Mouse (Mus musculus) brain, adult 2 months (tissue): Measurements from ENCODE around the gene Ap1s1.

Source experiments
- DNase-seq: peaks from one replicate; pipeline ENCODE4 v3.0.0; 2011; ENCODE audit warnings: low read depth, low spot score

The Ap1s1 gene

DNA sequence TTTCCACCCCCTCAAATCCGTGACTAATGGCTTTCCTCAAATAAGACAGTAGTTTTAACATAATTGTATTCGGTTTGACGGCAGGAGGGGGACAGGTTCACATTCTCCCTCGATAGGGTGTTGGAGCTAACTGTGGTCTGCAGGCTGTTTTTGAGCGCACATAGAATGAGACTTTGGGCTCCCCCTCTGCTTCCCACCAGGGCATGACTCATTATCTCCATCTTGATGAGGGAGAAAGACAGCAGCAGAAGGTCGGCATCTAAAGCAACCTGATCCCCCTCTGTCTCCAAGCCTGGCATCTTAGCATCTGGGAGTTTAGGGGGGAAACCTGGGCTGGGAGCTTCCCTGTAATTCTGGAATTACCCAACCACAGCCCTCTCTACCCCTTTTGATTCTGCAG is 19.5 kb upstream of the Ap1s1 start:
- DNase-seq = peak; percentile 53

DNA sequence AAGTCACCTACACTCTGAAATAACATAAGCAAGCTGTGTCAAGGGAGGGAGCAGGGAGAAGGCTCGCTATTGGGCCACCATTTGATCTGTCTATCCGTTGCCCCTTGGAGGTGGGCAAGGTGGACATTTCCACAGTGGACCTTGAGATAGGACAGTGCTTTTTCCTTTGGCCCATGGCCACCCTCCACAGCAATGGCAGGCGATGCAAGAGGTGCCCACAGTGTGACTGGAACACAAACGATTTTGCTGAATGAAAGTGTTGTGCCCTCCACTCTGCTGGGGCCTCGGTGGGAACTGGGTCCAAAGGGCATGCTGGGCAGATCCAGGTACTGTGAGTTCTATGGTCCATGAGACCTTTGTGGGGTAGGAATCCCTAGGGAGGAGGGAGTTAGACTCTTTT is 16.7 kb upstream of the Ap1s1 start:
- DNase-seq = no peak

DNA sequence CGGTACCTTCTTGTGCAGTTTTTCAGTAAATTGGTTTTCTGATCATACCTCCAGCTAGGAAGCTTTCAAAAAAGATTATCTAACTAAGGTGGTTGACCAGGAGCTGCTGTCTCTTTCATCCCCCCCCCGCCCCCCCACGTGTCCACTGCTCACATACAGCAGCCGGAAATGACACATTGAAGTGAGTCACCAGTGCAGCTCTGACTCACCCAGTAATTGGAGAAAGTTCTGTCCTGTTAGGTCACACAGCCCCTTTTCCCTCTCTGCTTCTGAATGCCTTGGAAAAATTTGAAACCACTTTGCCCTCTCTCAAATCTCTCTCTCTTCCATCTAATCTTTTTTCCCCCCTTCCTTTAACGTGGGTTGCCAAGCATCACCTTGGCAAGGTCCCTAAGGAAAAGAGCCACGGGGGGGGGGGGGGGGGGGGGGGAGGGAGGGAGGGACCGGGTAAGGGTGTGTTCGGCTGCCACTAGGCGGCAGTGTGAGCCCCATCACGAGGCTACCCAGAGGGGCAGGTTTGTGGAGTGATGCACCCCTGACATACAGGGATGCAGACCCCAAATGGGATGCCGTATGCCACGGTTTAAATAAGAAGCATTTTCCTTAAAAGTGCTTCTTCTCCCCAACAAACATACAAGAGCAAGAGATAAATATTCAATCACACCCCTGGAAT is 16.0 kb upstream of the Ap1s1 start:
- DNase-seq = peak; percentile 91

DNA sequence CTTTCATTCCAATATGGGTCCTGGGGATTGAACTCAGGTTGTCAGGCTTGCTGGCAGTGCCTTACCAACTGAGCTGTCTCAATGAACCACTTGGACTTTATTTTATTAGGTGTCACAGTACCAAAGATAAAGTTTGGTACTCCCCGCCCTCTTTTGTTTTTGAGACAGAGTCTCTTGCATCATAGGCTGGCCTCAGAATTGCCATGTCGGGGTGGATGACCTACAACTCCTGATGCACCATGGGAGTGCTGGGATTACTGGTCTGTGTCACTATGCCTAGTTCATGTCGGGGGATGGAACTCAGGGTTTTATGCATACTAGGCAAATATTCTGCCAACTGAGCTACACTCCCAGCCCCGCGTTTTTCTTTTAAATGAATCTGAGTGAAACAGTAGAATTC is 8.9 kb upstream of the Ap1s1 start:
- DNase-seq = no peak

DNA sequence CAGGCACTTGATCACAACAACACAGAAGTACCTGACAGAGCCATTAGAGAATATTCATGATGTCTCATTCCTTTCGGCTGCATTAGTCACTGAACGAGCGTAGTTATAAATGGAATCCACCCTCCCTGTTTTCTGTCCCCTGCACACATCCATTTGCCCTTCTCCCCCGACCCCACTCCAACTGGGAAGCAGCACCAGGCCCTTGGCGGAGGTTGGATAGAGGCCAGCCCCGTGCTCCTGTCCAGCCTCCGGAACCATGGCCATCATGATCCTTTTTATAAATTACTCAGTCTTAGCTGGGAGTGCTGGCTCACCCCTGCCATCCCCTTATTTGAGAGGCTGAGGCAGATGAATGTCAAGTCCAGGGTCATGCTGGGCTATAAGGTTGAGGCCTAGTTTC is 8.4 kb upstream of the Ap1s1 start:
- DNase-seq = peak; percentile 55

DNA sequence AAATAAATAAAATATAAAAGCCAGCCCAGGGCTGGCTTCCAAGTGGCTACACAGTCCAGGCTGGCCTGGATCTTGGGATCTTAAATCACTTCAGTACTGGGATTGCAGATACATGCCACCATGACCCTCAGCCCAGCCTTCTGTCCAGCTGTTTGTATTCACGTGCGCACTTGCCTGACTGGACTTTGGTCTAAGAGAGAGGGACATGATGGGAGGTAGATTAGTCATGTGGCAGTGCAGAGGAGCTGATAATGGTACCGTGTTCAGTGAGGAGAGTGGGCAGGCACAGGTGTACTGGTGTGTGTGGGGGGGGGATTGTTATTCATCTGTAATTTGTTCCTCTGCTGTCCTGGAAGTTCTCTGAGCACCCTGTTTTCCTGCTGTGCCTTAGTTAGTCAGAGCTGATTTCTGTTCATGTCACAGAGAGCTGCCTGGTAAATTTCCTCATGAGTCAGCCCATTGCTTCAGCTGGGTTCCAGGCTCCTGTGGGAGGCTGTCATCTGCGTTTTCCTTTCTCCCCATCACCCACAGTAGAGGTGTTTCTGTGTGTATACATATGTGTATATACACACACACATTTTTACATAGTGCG is 6.1 kb upstream of the Ap1s1 start:
- peak; percentile 93 for DNase-seq

DNA sequence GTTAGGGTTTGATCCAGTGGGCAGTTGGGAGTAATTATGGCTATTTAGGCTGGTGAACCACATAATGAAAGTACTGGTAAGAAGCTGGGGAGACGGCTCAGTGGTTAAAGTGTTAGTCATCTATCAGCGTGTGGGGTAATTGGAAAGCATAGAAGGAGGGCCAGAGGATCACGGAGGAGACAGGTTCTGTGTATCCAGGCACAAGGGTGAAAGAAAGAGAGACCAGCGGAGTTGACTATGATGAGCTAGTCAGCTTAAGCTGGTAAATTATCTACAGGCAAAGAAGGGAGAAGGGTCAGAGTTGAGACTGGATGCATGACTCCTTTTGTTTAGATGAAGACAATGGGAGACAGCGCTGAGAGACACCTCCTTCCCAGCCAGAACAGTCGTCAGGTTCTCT is 5.2 kb upstream of the Ap1s1 start:
- DNase-seq = no peak

DNA sequence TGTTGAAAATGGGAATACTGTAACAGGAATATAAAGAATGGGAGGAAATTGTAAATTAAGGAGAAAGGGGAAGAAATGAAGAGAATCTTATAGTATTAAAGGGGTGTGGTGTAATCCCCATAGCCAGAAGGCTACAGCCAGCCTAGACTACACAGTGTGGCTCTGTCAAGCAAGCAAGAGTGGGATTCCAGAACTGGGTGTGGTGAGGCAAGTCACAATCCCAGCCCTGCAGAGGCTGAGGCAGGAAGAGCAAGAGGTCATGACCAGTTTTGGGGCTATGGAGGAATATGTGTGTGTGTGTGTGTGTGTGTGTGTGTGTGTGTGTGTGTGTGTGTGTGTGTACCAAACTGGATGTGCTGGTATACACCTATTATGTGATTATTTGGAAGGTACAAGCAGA is 1.1 kb upstream of the Ap1s1 start:
- no peak for DNase-seq

DNA sequence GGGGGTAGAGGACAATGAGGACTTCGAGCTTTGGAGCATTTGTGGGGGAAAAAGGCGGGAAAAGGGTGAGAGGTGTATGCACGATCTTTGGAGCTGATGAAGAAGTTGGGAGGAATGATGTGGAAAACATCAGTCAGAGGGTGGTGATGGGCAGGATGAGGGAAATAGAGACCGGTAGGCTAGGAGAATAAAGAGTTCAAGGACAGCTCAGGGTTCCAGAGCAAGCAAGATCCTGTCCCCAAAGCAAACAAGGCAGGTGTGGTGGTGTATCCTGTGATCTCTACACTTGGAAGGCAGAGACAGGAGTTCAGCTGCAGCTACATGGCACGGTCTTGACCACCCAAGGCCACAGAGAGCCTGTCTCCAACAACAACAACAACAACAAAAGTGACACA is 386 bp upstream of the Ap1s1 start:
- no peak for DNase-seq

DNA sequence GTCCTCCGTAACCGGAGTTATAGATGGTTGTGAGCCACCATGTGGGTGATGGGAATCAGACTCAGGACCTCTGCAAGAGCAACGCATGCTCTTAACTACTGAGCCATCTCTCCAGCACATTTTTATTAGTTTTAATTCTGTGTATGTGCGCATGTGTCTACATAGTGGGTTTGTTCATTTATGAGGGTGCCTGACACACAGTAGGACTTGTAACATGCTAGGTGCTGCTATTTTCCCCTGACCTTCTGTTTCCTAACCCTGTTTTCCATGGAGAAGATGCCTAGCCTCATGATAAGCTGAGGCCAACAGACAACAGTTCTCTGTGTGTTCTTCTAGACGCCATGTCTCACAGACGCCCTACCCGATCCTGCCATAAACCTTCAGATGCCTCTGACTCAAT is 1.9 kb downstream of the Ap1s1 start:
- DNase-seq = no peak

DNA sequence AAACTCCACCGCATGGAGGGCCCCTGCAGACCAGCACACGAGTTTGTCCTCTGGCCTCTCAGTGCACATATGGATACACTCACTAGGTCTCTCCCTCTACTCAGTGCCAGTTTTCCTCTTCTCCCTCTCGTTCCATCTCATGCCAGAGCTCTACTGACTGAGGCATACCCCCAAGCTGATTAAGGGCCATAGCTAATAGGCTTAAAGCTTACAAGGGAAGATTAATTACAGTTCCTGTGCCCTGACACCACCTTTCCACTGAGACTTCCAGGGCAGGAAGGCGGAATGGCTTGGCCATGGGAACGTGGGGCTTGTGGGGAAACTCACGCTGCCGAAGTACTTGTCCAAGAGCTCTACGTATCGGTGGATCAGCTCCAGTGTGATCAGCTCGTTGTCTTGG is 4.5 kb downstream of the Ap1s1 start:
- no peak for DNase-seq

DNA sequence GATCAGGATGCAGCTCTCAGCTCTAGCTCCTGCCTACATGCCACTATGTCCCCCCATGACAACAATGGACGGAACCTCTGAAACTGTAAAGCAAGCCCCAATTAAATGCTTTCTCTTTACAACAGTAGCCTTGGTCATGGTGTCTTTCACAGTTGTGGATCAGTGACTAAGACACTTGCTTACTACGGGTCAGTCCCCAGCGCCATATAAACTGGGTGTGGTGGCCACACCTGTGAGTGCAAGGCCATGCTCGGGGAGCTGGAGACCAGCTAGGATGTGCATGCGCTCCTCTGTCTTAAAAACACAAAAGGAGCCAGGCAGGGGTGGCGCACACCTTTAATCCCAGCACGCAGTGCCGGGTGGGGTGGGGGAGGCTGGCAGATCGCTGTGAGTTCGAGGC is 6.5 kb downstream of the Ap1s1 start:
- no peak for DNase-seq

DNA sequence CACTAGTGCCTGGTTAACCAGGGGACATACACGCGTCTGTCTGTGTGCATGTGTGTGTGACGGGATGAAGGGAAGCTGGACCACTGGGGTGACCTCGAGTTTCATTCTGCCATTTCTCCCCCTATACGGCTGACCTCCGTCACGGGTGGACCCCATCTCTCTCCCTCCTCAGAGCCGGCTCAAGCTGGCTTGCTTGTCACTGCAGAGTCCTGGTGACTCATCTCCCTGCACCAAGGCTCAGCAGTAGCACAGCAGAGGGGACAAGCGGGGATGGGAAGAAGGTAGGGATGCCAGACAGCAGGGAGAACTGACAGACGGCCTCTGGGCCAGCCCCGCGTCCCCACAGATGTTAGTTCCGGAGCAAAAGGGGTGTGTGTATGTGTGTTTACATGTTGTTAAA is 9.7 kb downstream of the Ap1s1 start:
- DNase-seq = peak; percentile 84

DNA sequence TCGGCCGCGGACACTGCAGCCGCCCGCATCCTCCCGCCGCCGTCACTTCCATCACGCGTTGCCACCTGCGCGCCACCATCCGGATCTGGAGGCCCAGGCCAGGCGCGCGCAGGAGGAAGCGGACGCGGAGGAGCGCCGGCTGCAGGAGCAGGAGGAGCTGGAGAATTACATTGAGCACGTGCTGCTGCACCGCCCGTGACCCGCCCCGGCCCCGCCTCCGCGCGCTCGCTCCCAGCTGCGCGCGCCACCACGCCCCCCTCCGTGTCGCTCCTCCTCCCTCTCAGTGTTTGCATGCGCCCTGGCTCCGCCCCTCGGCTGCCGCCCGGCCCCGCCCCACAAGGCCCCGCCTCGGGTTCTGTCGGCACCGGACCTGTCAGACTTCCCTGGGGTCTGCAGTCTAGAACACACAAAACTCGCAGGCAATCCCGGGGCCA is 13.3 kb downstream of the Ap1s1 start:
- peak; percentile 92 for DNase-seq

DNA sequence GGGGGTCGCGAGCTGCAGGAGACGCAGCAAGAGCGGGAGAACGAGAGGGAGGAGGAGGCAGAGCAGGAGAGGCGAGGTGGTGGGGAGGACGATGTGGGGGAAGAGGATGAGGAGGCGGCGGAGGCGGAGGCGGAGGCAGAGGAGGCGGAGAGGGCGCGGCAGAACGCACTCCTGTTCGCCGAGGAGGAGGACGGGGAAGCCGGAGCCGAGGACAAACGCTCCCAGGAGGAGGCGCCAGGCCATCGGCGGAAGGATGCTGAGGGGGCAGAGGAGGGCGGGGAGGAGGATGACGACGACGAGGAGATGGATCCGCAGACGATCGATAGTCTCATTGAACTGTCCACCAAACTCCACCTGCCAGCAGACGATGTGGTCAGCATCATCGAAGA is 13.9 kb downstream of the Ap1s1 start:
- DNase-seq = peak; percentile 75

DNA sequence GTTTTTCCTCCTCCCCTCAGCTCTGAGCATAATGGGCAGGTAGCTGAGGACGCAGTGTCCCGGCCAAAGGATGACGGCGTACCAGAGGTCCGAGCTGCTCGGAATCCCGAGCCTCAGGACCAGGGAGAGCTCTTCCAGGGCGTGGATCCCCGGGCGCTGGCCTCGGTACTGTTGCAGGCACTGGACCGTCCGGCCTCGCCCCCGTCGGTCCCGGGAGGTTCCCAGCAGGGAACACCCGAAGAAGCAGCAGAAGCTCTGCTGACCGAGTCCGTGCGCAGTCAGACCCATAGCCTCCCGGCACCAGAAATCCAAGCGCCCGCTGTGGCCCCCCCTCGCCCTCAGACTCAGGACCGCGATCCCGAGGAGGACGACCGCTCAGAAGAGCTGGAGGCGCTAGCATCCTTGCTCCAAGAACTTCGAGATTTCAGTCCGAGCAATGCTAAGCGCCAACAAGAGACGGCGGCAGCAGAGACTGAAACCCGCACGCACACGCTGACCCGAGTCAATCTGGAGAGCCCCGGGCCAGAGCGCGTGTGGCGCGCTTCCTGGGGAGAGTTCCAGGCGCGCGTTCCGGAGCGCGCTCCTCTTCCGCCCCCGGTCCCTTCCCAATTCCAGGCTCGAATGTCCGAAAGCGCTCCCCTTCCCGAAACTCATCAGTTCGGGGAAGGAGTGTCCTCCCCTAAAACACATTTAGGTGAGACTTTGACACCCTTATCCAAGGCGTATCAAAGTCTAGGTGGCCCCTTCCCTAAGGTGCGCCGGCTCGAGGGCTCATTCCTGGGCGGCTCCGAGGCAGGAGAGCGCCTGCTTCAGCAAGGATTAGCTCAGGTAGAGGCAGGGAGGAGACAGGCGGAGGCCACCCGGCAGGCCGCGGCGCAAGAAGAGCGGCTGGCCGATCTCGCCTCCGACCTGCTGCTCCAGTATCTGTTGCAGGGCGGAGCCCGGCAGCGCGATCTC is 14.6 kb downstream of the Ap1s1 start:
- peak; percentile 35 for DNase-seq

DNA sequence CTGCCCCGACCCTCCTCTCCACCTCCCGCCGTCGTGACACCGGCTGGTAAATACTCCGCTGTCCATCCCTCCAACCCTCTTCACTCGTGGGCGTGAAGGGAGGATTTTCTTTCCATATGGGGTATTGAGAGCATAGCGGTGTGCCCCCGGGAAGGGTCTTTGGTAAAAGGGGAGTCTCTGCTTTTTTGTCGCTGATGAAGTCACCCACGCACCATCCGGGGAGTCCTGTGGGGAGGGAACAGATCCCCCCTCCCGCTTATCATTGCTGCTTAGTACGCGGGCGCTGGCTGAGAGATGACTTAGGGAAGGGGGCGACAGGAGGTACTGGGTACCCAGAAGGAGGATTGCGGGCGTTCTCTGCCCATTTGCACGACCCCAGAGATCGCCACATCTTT is 15.5 kb downstream of the Ap1s1 start:
- DNase-seq = peak; percentile 81

DNA sequence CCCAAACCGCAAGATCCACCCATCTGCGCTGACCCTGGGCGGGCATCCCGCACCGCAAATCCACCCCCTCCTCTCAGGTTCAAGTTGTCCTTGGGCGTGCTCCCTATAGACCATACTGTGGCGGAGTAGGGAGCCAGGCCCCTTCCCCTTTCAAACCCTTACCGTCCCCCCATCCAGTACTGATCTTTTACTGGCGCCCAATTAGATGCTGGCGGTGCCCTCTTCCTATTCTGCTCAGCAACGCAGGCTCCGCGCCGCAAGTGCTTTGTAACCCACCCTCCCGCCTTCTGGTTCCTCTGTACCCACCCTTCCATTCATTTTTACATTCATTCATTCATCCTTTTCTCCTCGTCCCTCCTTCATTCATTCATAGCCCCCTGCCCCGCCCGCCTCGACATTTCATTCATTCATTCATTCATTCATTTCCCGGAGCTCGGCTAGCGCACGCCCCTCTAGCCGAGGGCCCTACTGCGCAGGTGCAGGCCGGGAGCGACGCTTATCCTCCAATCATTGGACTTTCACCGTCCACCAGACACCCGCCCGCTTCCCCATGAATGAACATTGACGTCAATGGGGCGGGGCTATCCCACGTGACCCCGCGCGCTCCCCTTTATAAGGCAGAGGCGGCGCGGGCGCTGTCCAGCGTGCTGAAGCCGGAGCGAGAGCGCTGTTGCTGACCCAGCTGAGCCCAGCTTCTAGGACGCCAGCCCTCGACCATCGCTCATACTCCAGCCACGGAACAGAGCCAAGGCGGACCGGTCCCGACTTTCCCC is 16.1 kb downstream of the Ap1s1 start:
- peak; percentile 97 for DNase-seq

DNA sequence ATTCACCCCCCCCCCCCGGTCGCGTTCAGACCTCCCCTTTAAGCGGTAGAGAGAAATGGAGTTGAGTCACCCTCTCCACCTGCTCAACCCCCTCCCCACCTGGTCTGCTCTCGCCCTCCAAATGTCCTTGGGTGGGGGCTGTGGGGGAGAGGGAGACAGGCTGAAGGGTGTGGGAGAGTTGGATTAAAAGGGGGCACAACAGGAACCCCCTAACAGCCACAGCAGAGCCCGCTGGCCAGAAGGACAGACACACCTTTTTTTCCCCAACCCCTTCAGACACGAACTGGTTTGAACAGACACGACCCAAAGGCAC is 16.7 kb downstream of the Ap1s1 start:
- DNase-seq = no peak

DNA sequence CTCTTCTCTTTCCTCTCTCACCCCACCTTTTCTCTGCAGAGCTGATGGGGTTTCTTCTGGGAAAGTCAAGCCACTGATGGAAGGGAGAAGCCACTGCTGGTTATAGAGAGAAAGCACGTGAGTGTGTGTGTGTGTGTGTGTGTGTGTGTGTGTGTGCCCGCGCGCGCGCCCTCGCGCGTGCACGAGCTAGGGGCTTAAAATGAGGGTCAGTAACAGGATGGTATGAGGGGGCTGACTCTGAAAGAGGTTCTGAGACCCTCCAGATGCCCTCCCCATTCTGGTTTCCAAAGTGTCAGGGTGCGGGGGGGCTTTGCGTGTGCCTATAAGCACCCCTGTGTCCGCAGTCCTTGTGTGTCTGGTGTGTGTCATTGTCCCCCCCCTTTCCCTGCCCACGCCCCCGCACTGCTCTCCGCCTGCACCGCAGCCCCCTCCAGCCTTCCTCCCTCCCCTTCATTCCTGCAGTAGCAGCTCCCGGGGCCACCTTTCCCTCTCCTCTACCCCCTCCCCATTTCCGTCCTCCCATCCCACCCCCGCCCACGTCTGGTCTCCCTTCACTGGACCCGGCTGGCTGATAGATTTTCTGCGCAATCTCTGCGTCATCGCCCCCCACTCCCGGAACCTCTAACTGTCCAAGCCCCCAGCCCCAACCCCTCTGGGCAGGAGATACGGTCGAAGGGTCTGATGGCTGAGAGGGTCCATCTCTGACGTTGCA is 17.2 kb downstream of the Ap1s1 start:
- DNase-seq = peak; percentile 53

DNA sequence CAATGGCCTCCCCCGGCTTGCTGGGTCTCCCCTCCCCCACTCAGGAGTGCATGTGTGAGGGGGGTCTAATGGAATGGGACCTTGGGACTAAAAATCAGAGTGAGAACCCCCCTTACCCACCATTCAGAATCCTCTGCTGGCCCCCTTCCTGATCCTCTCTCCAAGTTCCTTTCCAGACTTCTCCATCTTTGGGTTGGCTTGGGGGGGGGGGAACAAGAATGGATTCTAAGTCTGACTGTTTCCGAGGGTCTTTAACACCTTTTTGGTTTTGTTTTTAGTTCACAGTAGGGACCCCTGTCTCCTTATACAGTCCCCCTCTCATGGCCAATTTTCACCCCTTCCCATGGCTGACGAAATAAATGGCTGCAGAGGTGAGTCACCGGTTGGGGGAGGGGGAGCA is 19.8 kb downstream of the Ap1s1 start, which contains the start of gene Vgf:
Gene Vgf, plus strand, starts transcription at position 301 of the 400 bp plus-strand sequence.
- DNase-seq = peak; percentile 33
